Mouse (Mus musculus): ENCODE results near the gene Rapgef5. TPM values are rescaled to one million over a fixed set of nuclear protein-coding genes. Genes with fewer than 3 reads are reported as not detected.

Rapgef5 gene
- polyA plus RNA-seq, 1 experiment from 2014 or later: 9.0 TPM

DNA sequence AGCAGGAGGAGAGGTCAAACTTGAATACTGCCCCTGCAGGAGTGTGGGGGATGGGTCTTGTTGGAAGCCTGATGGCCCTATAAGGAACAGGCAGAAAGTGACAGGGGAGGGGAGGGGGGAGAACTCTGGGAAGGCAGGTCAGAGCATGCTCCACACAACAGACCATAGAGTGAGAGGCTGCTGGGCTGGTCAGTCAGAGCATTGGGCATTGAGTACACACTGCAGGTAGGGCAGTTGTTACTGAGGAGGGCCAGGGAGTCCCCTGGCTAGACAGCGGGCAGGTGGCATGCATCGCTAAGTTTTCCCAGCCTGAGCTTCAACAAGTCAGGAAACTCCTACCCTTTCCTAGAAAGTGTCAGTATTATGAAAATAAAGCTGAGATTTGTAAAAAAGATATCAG lies 106.7 kb downstream of the Rapgef5 start:
- Histone ChIP-seq H3K36me3 (no peaks in the 10 kb centered on the region), H3K9ac (no peak overlapping the region), H3K4me2 (no peak overlapping the region), H3K9me3 (no peaks in the 10 kb centered on the region), H3K4me3 (no peak overlapping the region), H3K27me3 (no peaks in the 10 kb centered on the region), H3K4me1 (no peaks in the 10 kb centered on the region), H3K27ac (no peak overlapping the region)
- no peak for ATAC-seq (ENCODE audit: insufficient number of reproducible peaks, insufficient read depth, low FRiP score, low TSS enrichment, low read depth)
- WGBS: 89% methylated on average over 2 of the region's 2 CpGs

DNA sequence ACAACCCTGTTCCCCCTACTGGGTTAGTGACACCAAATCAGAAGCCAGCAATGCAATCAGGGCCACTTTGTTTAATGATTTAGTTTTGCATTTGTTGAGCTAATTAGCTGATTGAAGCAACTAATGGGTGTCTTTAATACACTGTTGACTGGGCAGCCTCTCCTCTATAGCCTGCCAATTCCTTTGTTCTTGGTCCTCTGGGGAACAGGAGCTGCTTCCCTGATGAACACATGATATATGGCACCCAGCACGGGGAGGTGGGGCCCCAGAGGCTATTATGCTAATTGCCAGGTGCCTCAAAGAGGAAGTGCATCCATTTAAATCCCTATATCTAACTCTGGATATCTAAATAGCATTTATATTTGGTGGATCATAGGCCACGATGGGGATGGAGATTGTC lies 111.0 kb downstream of the Rapgef5 start:
- Histone ChIP-seq H3K27ac (no peak overlapping the region), H3K4me2 (no peak overlapping the region), H3K4me3 (no peak overlapping the region), H3K27me3 (no peaks in the 10 kb centered on the region), H3K4me1 (no peaks in the 10 kb centered on the region), H3K9ac (no peak overlapping the region), H3K36me3 (no peaks in the 10 kb centered on the region), H3K9me3 (no peaks in the 10 kb centered on the region)
- ATAC-seq (ENCODE audit: insufficient number of reproducible peaks, insufficient read depth, low FRiP score, low TSS enrichment, low read depth): no peak
- WGBS: 37% methylated on average over 2 of the region's 2 CpGs

DNA sequence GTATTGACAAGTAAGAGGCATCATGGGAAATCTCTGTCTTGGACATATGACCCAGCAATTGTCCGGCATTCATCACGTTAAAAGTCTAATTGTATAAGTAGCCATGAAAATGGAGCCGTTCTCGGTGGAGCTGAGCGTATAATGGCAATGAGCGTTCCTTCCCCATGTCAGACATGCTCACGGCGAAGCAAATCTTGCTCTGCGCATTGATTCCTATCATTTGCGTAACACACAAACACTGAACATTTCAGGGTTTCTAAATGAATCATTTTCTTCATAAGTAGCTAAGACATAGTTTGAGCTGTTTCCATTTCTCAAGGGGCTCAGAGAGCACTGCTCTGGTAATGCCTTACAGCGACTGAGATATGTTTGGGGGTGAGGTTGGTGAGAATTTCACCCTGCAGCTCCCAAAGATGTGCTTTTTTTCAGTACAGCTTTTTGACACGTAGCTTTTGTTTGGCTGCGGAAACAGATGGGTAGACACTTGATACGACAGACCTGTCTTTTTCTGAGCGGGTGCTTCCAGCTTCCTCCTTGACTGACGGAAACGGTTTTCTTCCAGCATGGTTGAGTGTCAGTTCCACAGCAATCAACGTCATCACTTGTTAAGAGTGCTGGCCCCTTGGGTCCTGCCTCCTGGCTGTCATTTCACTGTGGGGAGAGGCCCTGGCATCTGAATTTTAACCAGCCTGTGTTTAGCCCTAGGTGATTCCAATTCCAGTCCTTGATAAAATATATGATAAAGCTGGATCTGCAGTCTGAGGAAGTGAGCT lies 112.2 kb downstream of the Rapgef5 start:
- WGBS: 50% methylated on average over 18 of the region's 18 CpGs
- H3K4me1 ChIP-seq: no peaks in the 10 kb centered on the region

DNA sequence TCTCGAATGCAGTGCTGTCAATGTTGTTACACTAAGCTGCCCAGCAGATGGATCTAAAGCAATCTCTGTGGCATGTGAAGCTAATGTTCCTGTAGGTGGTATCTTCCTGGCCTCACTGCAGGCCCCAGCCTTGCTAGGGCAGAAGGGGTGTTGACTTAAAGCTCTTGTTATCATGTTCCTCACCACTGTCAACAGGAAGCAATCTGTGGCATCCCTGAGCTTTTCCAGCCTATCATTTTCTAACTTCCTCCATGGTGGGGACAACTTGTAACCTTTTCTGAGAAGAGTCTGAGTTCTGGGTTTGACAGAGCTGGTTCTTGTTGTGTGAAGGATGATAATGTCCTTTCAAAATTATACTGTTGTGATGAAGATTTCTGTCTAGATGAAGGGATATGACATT lies 115.9 kb downstream of the Rapgef5 start:
- Histone ChIP-seq H3K4me3 (no peak overlapping the region), H3K27me3 (no peaks in the 10 kb centered on the region), H3K36me3 (no peaks in the 10 kb centered on the region), H3K27ac (no peak overlapping the region), H3K9me3 (no peaks in the 10 kb centered on the region), H3K9ac (no peak overlapping the region), H3K4me2 (no peak overlapping the region), H3K4me1 (no peaks in the 10 kb centered on the region)
- WGBS: 49% methylated on average over 1 of the region's 1 CpGs
- ATAC-seq (ENCODE audit: insufficient number of reproducible peaks, insufficient read depth, low FRiP score, low TSS enrichment, low read depth): no peak

More for the DNA sequence above, 112.2 kb downstream of the Rapgef5 start:
- H3K4me2 ChIP-seq: no peak overlapping the region
- H3K27me3 ChIP-seq: no peaks in the 10 kb centered on the region
- H3K9me3 ChIP-seq: no peaks in the 10 kb centered on the region
- no peak overlapping the region for H3K27ac ChIP-seq
- H3K36me3 ChIP-seq: no peaks in the 10 kb centered on the region
- no peak for ATAC-seq (ENCODE audit: insufficient number of reproducible peaks, insufficient read depth, low FRiP score, low TSS enrichment, low read depth)
- H3K4me3 ChIP-seq: no peak overlapping the region
- no peak overlapping the region for H3K9ac ChIP-seq

DNA sequence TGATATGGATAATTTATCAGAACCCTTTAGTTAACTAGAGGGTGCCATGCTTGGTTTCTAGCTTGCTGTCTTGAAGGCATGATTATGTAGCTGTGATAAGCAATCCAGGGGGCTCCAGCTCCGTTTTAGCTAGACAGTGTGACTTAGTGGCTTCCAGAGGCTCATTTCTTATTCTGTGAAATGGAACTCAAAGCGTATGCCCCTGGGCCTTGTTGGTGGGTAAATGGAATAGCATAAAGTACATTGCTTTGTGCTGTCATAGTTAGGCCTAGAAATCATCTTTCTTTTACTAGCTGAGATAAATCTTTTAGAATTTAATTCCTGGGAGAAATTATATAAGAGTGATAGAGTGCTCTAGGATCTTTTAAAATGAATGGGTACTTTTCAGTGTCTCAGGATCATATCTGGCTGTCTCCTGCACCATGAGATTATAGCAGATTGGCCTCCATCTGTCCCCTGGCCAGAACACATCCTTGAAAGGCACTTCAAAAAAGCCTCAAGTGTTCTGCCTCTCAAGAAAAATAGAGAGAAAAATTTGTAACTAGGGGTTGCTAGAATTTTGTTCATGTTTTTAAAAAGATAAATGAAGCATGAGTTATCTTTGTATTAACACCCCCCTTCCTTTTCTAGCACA lies 120.0 kb downstream of the Rapgef5 start:
- H3K27ac ChIP-seq: no peak overlapping the region
- no peak overlapping the region for H3K9ac ChIP-seq
- ATAC-seq (ENCODE audit: insufficient number of reproducible peaks, insufficient read depth, low FRiP score, low TSS enrichment, low read depth): no peak
- no peak overlapping the region for H3K4me3 ChIP-seq
- H3K4me1 ChIP-seq: peaks cover 18% of the 10 kb centered on the region; the same call in 1 of the 2 replicates
- H3K9me3 ChIP-seq: no peaks in the 10 kb centered on the region
- 67% methylated on average over 2 of the region's 2 CpGs for WGBS
- no peaks in the 10 kb centered on the region for H3K27me3 ChIP-seq
- H3K36me3 ChIP-seq: no peaks in the 10 kb centered on the region
- no peak overlapping the region for H3K4me2 ChIP-seq

DNA sequence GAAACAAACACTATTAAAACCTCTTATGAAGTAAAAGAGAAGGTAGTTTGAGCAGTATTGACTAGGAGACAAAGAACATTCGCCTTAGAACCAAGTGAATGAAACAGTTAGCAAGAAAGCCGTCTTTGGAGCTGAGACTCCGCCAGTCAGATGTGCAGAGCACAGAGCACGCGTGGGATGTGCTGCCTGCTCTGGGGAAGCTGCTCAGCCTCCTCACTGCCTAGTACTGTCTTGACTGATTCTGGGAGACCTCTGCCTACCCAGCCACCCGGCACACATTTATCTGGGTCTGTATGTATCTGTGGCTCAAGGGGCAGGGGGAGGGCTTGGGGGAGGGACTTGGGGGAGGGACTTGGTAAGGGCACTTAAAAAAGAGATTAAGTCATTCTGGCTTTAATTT lies 120.7 kb downstream of the Rapgef5 start:
- WGBS: 74% methylated on average over 6 of the region's 6 CpGs
- Histone ChIP-seq H3K4me2 (no peak overlapping the region), H3K27me3 (no peaks in the 10 kb centered on the region), H3K4me1 (peaks cover 18% of the 10 kb centered on the region; the same call in 1 of the 2 replicates), H3K9me3 (no peaks in the 10 kb centered on the region), H3K36me3 (no peaks in the 10 kb centered on the region), H3K4me3 (no peak overlapping the region), H3K9ac (no peak overlapping the region), H3K27ac (no peak overlapping the region)
- no peak for ATAC-seq (ENCODE audit: insufficient number of reproducible peaks, insufficient read depth, low FRiP score, low TSS enrichment, low read depth)

DNA sequence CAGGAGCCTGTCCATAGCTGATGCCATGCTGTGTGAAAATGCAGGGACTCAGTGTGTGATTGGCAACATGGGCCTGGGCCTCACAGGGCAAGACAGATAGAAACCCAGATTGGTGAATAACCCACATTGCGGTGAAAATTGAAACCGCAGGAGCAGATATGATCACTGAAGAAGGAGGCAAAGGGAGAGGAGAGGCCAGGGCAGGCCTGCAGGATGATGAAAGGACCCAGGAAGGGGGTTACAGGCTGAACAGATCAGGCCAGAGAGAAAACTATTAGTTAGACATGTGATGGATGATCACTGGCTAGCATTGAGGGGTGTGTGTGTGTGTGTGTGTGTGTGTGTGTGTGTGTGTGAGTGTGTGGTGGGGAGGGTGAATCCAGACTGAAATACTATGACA lies 122.6 kb downstream of the Rapgef5 start:
- Histone ChIP-seq H3K4me2 (no peak overlapping the region), H3K9ac (no peak overlapping the region), H3K4me3 (no peak overlapping the region), H3K27ac (no peak overlapping the region), H3K4me1 (peaks cover 18% of the 10 kb centered on the region; the same call in 1 of the 2 replicates), H3K36me3 (no peaks in the 10 kb centered on the region), H3K9me3 (no peaks in the 10 kb centered on the region), H3K27me3 (no peaks in the 10 kb centered on the region)
- no peak for ATAC-seq (ENCODE audit: insufficient number of reproducible peaks, insufficient read depth, low FRiP score, low TSS enrichment, low read depth)
- WGBS: 75% methylated on average over 2 of the region's 2 CpGs

DNA sequence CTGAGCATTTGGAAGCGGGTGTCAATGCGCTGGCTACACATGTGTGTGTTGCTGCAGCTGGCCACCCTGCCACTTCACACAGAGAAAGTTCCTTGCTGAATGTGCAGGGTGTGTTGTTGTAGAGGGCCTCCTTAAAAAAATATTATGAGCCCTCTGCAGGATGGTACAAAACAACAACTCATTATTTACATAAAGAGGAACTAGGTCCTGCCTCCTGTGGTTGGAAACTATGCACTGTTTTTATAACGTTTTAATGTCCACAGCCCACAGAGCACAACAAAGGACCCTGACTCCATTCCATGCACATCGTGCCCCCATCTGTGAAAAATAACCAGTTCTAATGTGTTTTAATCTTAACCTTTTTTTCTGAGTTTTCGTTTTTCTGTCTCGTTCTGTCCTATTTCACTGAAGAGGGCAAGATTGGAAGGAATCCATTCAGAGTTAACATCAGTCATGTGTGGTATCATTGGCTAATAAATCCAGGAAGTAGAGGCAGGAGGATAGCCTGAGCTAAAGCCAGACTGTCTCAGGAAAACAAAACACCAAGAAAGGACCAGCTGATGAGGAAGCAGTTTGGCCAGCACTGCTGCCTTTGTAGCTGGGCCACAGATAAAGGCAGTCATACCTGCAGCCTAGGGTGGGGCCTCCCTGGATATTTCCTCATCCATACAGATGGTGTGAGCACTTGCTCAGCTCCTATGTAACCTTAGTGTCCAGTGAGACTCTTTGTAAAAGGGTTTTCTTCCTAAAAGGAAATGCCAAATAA lies 123.3 kb downstream of the Rapgef5 start:
- WGBS: 62% methylated on average over 6 of the region's 6 CpGs
- H3K9me3 ChIP-seq: no peaks in the 10 kb centered on the region
- no peak overlapping the region for H3K27ac ChIP-seq
- no peak overlapping the region for H3K9ac ChIP-seq
- peaks cover 18% of the 10 kb centered on the region; the same call in 1 of the 2 replicates for H3K4me1 ChIP-seq
- no peaks in the 10 kb centered on the region for H3K36me3 ChIP-seq
- no peaks in the 10 kb centered on the region for H3K27me3 ChIP-seq
- ATAC-seq (ENCODE audit: insufficient number of reproducible peaks, insufficient read depth, low FRiP score, low TSS enrichment, low read depth): no peak
- H3K4me2 ChIP-seq: no peak overlapping the region
- no peak overlapping the region for H3K4me3 ChIP-seq

DNA sequence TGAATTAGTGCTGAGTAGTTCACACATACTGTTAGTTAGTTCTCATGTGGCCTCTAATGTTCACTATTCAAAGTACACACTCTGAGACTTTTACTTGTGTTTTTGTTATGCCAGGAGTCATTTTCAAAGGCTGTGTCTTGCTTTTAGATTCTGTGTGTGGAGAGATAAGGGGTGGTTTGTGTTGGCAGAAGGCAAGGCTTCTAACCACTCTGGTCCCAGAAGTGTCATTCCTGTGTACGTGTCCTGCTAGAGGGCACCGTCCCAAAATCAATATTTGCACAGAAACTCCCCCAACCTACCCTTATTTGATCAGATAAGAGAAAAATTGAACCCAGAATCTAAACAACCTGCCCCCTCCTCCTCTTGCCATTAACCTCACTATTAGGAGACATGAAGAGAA lies 126.2 kb downstream of the Rapgef5 start:
- no peak overlapping the region for H3K9ac ChIP-seq
- H3K27ac ChIP-seq: no peak overlapping the region
- no peaks in the 10 kb centered on the region for H3K36me3 ChIP-seq
- H3K9me3 ChIP-seq: no peaks in the 10 kb centered on the region
- no peak for ATAC-seq (ENCODE audit: insufficient number of reproducible peaks, insufficient read depth, low FRiP score, low TSS enrichment, low read depth)
- WGBS: 76% methylated on average over 2 of the region's 2 CpGs
- no peak overlapping the region for H3K4me2 ChIP-seq
- no peak overlapping the region for H3K4me3 ChIP-seq
- peaks cover 18% of the 10 kb centered on the region; the same call in 1 of the 2 replicates for H3K4me1 ChIP-seq
- H3K27me3 ChIP-seq: no peaks in the 10 kb centered on the region

DNA sequence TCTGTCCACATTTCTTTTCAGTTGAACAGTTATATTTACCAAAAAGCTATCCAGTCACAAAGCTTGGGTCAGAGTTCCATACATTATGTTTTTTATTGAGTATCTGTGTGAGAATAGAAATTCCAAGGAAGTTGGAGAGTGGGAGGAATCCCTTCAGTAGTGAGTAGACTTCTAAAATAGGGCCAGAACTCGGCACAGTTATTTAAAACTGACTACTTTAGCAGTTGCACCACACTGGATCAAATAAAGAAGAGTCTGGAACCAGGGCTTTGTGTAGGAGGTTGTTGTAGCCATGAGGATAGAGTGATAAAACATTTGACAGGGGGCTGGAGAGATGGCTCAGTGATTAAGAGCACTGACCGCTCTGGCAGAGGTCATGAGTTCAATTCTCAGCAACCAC lies 129.5 kb downstream of the Rapgef5 start:
- H3K9me3 ChIP-seq: no peaks in the 10 kb centered on the region
- no peak overlapping the region for H3K4me2 ChIP-seq
- H3K4me3 ChIP-seq: no peak overlapping the region
- H3K4me1 ChIP-seq: no peaks in the 10 kb centered on the region
- no peak for ATAC-seq (ENCODE audit: insufficient number of reproducible peaks, insufficient read depth, low FRiP score, low TSS enrichment, low read depth)
- no peak overlapping the region for H3K27ac ChIP-seq
- H3K9ac ChIP-seq: no peak overlapping the region
- 96% methylated on average over 2 of the region's 2 CpGs for WGBS
- H3K27me3 ChIP-seq: no peaks in the 10 kb centered on the region
- no peaks in the 10 kb centered on the region for H3K36me3 ChIP-seq

DNA sequence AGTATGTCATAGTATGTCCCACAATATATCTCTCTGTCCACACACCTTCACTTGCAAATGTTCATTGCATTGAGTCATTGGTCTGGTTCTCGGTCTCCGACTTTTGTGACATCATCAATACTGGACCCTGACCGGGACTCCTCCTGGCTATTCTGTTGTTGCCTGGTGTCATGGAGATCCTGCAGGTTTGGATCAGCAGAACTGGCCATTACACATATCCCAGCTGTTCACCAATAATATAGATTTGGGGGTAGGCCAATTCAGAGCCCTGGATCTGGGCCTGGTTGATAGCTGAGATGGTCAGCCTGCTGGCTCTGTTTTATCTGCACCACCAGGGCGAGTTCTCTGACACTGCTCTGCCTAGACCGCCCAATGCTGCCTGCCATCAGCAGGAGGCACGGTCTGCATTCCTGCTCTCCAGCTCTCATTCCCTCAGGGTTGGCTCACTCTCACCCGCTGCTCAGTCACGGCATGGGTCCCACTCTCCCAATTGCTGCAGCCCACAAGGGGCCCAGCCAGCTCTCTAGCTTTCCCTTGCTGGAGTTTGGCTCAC lies 137.7 kb downstream of the Rapgef5 start:
- no peak overlapping the region for H3K27ac ChIP-seq
- no peak overlapping the region for H3K9ac ChIP-seq
- no peaks in the 10 kb centered on the region for H3K4me1 ChIP-seq
- 75% methylated on average over 8 of the region's 8 CpGs for WGBS
- no peak overlapping the region for H3K4me3 ChIP-seq
- no peaks in the 10 kb centered on the region for H3K36me3 ChIP-seq
- no peak overlapping the region for H3K4me2 ChIP-seq
- no peak for ATAC-seq (ENCODE audit: insufficient number of reproducible peaks, insufficient read depth, low FRiP score, low TSS enrichment, low read depth)
- no peaks in the 10 kb centered on the region for H3K27me3 ChIP-seq
- no peaks in the 10 kb centered on the region for H3K9me3 ChIP-seq

Data from embryonic facial prominence, embryonic 13.5 days (tissue).